Mouse (Mus musculus) kidney, postnatal 0 days (tissue): Measurements from ENCODE around the gene Pidd1. TPM values are rescaled to one million over a fixed set of nuclear protein-coding genes. Genes with fewer than 3 reads are reported as not detected.
A peak's percentile ranks its signal among the peaks of the same experiment; 100 is the strongest.

Experiments used
- ATAC-seq: fragments of 200-750 bp; cut with Nextera tagmentation; replicated peaks from 2 replicates; pipeline ENCODE4 v1.8.0; 2017; ENCODE audit warnings: low read depth, moderate number of reproducible peaks, moderate TSS enrichment, moderate library complexity; ENCODE audit not compliant: low FRiP score
- DNase-seq: peaks from one replicate; pipeline ENCODE4 v3.0.0-alpha.2; 2016; ENCODE audit warnings: low spot score
- H3K27ac ChIP-seq: fragments of 300-500 bp; sonication (generic); 2 replicates; pipeline ENCODE4 v1.5.1; 2014; ENCODE audit warnings: mild to moderate bottlenecking
- H3K27me3 ChIP-seq: fragments of 300-500 bp; sonication (generic); 2 replicates; pipeline ENCODE4 v1.6.1; 2014; ENCODE audit warnings: low read length, mixed read lengths; ENCODE audit not compliant: insufficient read depth
- H3K36me3 ChIP-seq: fragments of 300-500 bp; sonication (generic); 2 replicates; pipeline ENCODE4 v1.6.1; 2014; ENCODE audit warnings: low read length, mixed read lengths; ENCODE audit not compliant: insufficient read depth
- H3K4me1 ChIP-seq: fragments of 300-500 bp; sonication (generic); replicated peaks from 2 replicates; pipeline ENCODE4 v1.6.1; 2014; ENCODE audit warnings: antibody characterized with exemption, low read length, mixed read lengths; ENCODE audit not compliant: insufficient read depth
- H3K4me2 ChIP-seq: fragments of 300-500 bp; sonication (generic); 2 replicates; pipeline ENCODE4 v1.6.1; 2014; ENCODE audit warnings: mild to moderate bottlenecking, low read length, moderate library complexity, mixed read lengths
- H3K4me3 ChIP-seq: fragments of 300-500 bp; sonication (generic); replicated peaks from 2 replicates; pipeline ENCODE4 v1.5.1; 2014; ENCODE audit warnings: low read depth, low read length
- H3K9ac ChIP-seq: fragments of 300-500 bp; sonication (generic); 2 replicates; pipeline ENCODE4 v1.6.1; 2014; ENCODE audit warnings: low read depth, low read length
- H3K9me3 ChIP-seq: fragments of 300-500 bp; sonication (generic); replicated peaks from 2 replicates; pipeline ENCODE4 v1.6.1; 2016; ENCODE audit warnings: low read length, inconsistent platforms, mixed read lengths
- CTCF ChIP-seq: IDR thresholded peaks from 2 replicates; pipeline ENCODE4 v1.5.1; 2016; ENCODE audit warnings: antibody characterized with exemption, low read depth, mild to moderate bottlenecking, moderate library complexity
- WGBS: fragments of 180-500 bp; shearing (Covaris S2); extraction: QIAGEN DNeasy Blood & Tissue Kit; methylation state at CpG from one replicate; pipeline ENCODE4 v1.1.7; 2014; 5-methylcytosine and 5-hydroxymethylcytosine counted together
- polyA plus RNA-seq: library from polyadenylated mRNA; unstranded; fragments of >200 nt; fragmentation: Nextera tagmentation; extraction: Ambion mirVana; gene quantifications from 2 replicates; pipeline ENCODE4 v1.2.1, GENCODE M21; 2015

Gene Pidd1
- polyA plus RNA-seq, 1 experiment from 2014 or later = 3.6 TPM

DNA sequence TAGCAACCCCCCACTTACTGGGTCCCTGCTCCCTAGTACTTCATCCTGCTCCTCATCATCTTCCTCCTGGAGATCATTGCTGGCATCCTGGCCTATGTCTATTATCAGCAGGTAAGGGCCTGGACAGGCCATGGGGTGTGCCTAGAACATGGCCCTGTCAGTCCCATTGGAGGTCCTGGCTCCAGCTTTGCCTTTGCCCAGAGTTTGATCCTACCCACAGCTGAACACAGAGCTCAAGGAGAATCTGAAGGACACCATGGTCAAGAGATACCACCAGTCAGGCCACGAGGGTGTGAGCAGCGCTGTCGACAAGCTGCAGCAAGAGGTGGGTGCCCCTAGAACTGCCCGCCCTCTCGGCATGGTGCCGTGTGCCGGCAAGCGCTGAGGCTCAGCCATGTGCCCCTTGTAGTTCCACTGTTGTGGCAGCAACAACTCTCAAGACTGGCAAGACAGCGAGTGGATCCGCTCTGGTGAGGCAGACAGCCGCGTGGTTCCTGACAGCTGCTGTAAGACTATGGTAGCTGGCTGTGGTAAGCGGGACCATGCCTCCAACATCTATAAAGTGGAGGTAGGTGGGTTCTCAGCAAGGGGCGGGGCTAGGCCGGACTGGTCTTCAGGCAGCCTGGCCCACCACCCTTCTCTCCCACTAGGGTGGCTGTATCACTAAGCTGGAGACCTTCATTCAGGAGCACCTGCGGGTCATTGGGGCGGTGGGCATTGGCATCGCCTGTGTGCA, 26.2 kb upstream of the Pidd1 start:
- no peak overlapping the region for H3K4me3 ChIP-seq
- peak overlapping the region; percentile 85; the same call in 1 of the 2 replicates for H3K4me2 ChIP-seq
- H3K9ac ChIP-seq = no peak overlapping the region
- H3K4me1 ChIP-seq = peaks cover 45% of the 10 kb centered on the region
- no peak for TF ChIP-seq CTCF
- H3K27ac ChIP-seq = peak overlapping the region; percentile 42; the same call in 1 of the 2 replicates
- no peaks in the 10 kb centered on the region for H3K9me3 ChIP-seq
- DNase-seq (no peak), ATAC-seq (no peak)
- H3K36me3 ChIP-seq = peaks cover 23% of the 10 kb centered on the region
- no peaks in the 10 kb centered on the region for H3K27me3 ChIP-seq
- WGBS = 87% methylated on average over 18 of the region's 18 CpGs

DNA sequence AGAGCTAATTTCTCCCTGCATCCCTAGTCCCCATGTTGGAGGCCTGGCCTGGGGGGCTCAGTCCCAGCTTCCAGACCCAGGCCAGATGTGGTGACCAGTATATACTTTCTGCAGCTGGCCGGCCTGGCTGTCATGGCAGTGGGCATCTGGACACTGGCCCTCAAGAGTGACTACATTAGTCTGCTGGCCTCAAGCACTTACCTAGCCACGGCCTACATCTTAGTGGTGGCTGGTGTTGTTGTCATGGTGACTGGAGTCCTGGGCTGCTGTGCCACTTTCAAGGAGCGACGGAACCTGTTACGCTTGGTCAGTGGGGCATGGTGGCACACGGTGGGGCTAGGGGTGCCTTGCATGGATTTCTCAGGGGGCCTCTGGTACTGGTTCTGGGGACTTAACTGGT, 25.5 kb upstream of the Pidd1 start:
- DNase-seq (no peak), ATAC-seq (no peak)
- Histone ChIP-seq H3K36me3 (peaks cover 23% of the 10 kb centered on the region), H3K4me1 (peaks cover 51% of the 10 kb centered on the region), H3K27ac (peak overlapping the region; percentile 96), H3K9me3 (no peaks in the 10 kb centered on the region), H3K9ac (peak overlapping the region; percentile 80), H3K27me3 (no peaks in the 10 kb centered on the region), H3K4me3 (peak overlapping the region; percentile 66; the same call in 1 of the 2 replicates), H3K4me2 (peak overlapping the region; percentile 85)
- no peak for TF ChIP-seq CTCF
- WGBS = 45% methylated on average over 6 of the region's 6 CpGs

DNA sequence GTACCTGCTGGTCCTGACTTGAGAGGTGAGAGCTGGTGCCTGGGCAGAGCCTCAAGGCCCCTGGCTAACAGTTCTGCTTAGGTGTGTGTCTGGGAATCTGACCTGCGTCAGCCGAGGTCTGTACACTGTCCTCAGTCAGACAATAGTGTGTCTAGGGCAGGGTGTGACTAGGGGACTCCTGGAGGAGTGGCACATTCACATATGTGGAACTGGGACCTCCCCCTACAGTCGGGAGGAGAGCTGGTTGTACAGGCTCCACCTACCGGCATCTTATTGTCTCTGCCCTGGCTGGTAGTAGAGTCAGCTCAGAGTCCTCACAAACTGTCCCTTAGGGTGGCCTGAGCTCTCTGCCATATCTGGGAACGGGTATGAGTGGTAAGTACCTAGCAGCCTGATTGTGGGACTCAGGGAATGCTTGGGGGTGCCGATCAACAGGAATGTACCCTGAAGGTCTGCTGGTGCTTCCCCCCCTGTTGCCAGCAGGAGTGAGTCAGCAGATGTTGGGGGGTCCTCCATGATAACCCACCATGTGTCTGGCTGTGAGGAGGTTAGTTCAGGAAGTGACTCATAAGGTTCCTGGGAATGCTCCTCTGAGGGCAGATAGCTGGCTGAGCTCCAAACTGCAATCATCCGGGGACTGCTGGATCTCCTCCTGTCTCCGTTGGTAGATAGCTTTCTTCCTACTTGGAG, 24.8 kb upstream of the Pidd1 start:
- H3K36me3 ChIP-seq = peaks cover 23% of the 10 kb centered on the region
- H3K27ac ChIP-seq = peak overlapping the region; percentile 96
- peak overlapping the region; percentile 66 for H3K4me3 ChIP-seq
- H3K27me3 ChIP-seq = no peaks in the 10 kb centered on the region
- no peaks in the 10 kb centered on the region for H3K9me3 ChIP-seq
- peak; percentile 68 for TF ChIP-seq CTCF
- peak; percentile 95 for DNase-seq
- 10% methylated on average over 8 of the region's 8 CpGs for WGBS
- H3K4me2 ChIP-seq = peak overlapping the region; percentile 85
- peaks cover 52% of the 10 kb centered on the region for H3K4me1 ChIP-seq
- peak overlapping the region; percentile 80 for H3K9ac ChIP-seq
- ATAC-seq = peak; percentile 65

DNA sequence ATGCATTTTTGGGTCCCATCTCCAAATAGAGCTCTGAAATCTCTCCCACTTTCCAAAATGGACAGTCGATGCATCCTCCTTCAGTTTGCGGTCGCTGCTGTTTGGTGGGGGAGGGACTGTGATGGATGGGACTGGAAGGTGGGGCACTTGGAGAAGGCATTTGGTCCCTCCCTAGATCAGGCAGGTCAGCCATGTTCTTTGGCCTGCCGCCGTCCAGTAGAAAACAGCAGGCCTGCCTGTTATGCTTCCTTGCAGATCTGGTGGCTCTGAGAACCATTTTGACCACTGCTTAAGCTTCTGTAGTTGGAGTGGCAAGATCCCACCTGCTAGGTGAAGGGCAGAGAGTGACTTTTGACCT, 24.3 kb upstream of the Pidd1 start:
- TF ChIP-seq CTCF = no peak

DNA sequence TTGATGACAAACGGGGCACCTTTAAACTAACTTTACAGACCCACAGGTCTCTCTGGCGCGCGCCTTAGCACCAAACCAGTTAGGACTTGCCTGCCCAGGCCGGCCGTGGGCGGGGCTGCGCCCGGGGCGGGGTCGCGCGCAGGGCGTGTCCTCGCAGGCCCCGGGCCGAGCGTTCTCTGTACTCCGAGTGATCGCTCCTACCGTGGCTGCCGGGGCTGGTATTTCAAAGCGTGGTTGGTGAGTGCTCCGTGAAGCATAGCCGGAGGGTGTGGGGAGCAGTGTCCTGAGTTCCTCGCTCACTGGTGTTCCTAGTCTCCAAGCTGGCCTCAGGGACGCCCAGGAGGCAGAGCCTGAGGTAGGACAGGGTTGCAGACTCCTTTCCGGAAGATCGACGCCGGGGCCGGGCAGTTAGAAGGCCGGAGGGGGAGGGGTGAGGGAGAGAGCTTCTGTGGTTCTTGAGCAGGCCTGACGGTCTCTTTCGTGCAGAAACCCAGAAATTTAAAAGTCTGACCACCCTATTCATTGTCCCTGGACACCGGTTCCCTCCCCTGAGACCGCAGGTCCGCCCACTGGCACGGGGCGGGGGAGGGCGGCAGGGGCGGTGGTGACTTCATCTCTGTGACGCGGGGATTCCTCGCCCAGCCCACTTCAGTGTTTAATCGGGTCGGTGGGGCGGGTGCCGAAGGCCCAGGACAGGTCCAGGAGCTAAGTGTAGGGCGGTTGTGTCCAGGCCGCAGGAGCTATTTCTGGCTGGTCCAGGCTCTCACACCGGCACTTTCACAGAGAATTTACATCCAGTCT, 23.6 kb upstream of the Pidd1 start, which contains the start of gene Cd151:
TSS of gene Cd151 (plus strand) at position 163 of the 801 bp plus-strand sequence.
- peak within 1 kb of the TSS; percentile 80 for H3K9ac ChIP-seq
- under 1% methylated on average over 52 of the region's 52 CpGs for WGBS
- H3K4me3 ChIP-seq = peak within 1 kb of the TSS; percentile 66
- peak within 1 kb of the TSS; percentile 85 for H3K4me2 ChIP-seq
- peaks cover 23% of the 10 kb centered on the region for H3K36me3 ChIP-seq
- DNase-seq (peak; percentile 91), ATAC-seq (peak; percentile 75)
- H3K27me3 ChIP-seq = no peaks in the 10 kb centered on the region
- H3K27ac ChIP-seq = peak within 1 kb of the TSS; percentile 96
- no peak for TF ChIP-seq CTCF
- H3K9me3 ChIP-seq = no peaks in the 10 kb centered on the region
- peaks cover 55% of the 10 kb centered on the region for H3K4me1 ChIP-seq

More for the DNA sequence above, 24.3 kb upstream of the Pidd1 start:
- peak overlapping the region; percentile 80 for H3K9ac ChIP-seq
- peak overlapping the region; percentile 96 for H3K27ac ChIP-seq
- no peaks in the 10 kb centered on the region for H3K9me3 ChIP-seq
- 5% methylated on average over 5 of the region's 5 CpGs for whole genome bisulfite sequencing
- peaks cover 23% of the 10 kb centered on the region for H3K36me3 ChIP-seq
- 0 out of 2 replicates have a peak, but pooled peaks have one; percentile 18 for ATAC-seq
- peak; percentile 70 for DNase-seq
- peak overlapping the region; percentile 66 for H3K4me3 ChIP-seq
- H3K4me1 ChIP-seq = peaks cover 52% of the 10 kb centered on the region
- no peaks in the 10 kb centered on the region for H3K27me3 ChIP-seq
- H3K4me2 ChIP-seq = peak overlapping the region; percentile 85

DNA sequence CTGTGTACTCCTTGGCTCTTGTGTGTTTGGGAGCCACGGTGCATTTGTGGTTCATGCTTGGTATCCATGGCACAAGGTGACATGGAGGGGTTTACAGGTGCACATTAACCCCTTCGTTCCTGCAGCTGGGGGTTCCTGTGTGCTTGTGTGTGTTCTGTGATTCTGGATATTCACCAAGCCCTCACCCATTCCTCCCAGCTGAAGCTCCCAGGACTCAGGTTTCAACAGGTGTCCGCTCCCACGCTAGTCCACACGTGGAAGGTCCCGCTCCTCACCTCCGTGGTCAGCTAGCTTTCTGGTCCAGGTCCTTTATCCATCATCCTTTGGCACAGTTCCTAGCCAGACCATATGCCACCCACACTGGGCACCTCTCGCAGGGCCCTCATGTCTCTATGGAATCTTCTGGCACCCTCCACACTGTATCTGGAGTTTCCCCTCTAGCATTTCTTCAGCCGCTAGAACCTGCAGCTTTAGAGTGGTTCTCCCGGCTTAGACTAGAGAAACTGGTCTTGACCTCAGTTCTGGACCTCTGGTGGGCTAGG, 22.9 kb upstream of the Pidd1 start:
- H3K4me3 ChIP-seq = peak overlapping the region; percentile 66
- H3K36me3 ChIP-seq = peaks cover 20% of the 10 kb centered on the region
- H3K4me1 ChIP-seq = peaks cover 63% of the 10 kb centered on the region
- 48% methylated on average over 10 of the region's 10 CpGs for WGBS
- H3K4me2 ChIP-seq = peak overlapping the region; percentile 85
- peak overlapping the region; percentile 96 for H3K27ac ChIP-seq
- no peaks in the 10 kb centered on the region for H3K9me3 ChIP-seq
- no peaks in the 10 kb centered on the region for H3K27me3 ChIP-seq
- TF ChIP-seq CTCF = no peak
- H3K9ac ChIP-seq = peak overlapping the region; percentile 80
- peak; percentile 0; the same call in 1 of the 2 replicates for ATAC-seq
- DNase-seq = no peak
